Mouse (Mus musculus): Measurements from ENCODE around the gene Tspan9. TPM values are rescaled to one million over a fixed set of nuclear protein-coding genes. Genes with fewer than 3 reads are reported as not detected.

Gene Tspan9
- total and polyA plus RNA-seq, 2 experiments, result 23.2 to 40.0 TPM

GRCm38 (mm10) chr6:128093856-128094628, 49.4 kb downstream of the Tspan9 start:
- Histone ChIP-seq H3K4me3 (ENCODE audit: insufficient read depth, low read depth, low read length) (no peak overlapping the region), H3K27ac (replicated peaks; ENCODE audit: insufficient read depth, low read depth, low read length) (no peak overlapping the region), H3K4me1 (ENCODE audit: control insufficient read depth, insufficient read depth, low read length) (peaks cover 16% of the 10 kb centered on the region), H3K9ac (ENCODE audit: low read depth, low read length) (no peak overlapping the region), H3K36me3 (ENCODE audit: control insufficient read depth, insufficient read depth, low read length) (no peaks in the 10 kb centered on the region), H3K79me2 (ENCODE audit: control insufficient read depth, insufficient read depth, low read length) (peaks cover 28% of the 10 kb centered on the region), H3K27me3 (ENCODE audit: control insufficient read depth, insufficient read depth, low read length) (no peaks in the 10 kb centered on the region)
- WGBS, result 91% methylated on average over 15 of the region's 15 CpGs
- no peak for DNase-seq (ENCODE audit: extremely low read depth, low read depth, low spot score)
- TF ChIP-seq CTCF (IDR thresholded peaks at IDR 0.05; ENCODE audit: low read depth, low read length), result no peak
- TF ChIP-seq POLR2A (IDR thresholded peaks at IDR 0.05; ENCODE audit: extremely low read depth, insufficient read depth, low read length), result no peak

- DNase-seq (ENCODE audit: extremely low read depth, low read depth, low spot score), result peak; percentile 51
- 32% methylated on average over 5 of the region's 5 CpGs for WGBS
Observed at GRCm38 (mm10) chr6:128092621-128093020, 50.8 kb downstream of the Tspan9 start.

GRCm38 (mm10) chr6:128091833-128092166, 51.6 kb downstream of the Tspan9 start:
- no peak for TF ChIP-seq POLR2A (IDR thresholded peaks at IDR 0.05; ENCODE audit: extremely low read depth, insufficient read depth, low read length)
- 0 out of 2 replicates have a peak, but pooled peaks have one; percentile 1 for TF ChIP-seq CTCF (IDR thresholded peaks at IDR 0.05; ENCODE audit: low read depth, low read length)
- 63% methylated on average over 4 of the region's 4 CpGs for WGBS

More at GRCm38 (mm10) chr6:128092621-128093020, 50.8 kb downstream of the Tspan9 start:
- no peak for TF ChIP-seq CTCF (IDR thresholded peaks at IDR 0.05; ENCODE audit: low read depth, low read length)
- no peak for TF ChIP-seq POLR2A (IDR thresholded peaks at IDR 0.05; ENCODE audit: extremely low read depth, insufficient read depth, low read length)
- H3K4me1 ChIP-seq (ENCODE audit: control insufficient read depth, insufficient read depth, low read length), result peaks cover 16% of the 10 kb centered on the region
- no peak overlapping the region for H3K9ac ChIP-seq (ENCODE audit: low read depth, low read length)
- no peak overlapping the region for H3K27ac ChIP-seq (replicated peaks; ENCODE audit: insufficient read depth, low read depth, low read length)
- no peak overlapping the region for H3K4me3 ChIP-seq (ENCODE audit: insufficient read depth, low read depth, low read length)
- peaks cover 26% of the 10 kb centered on the region for H3K79me2 ChIP-seq (ENCODE audit: control insufficient read depth, insufficient read depth, low read length)
- H3K36me3 ChIP-seq (ENCODE audit: control insufficient read depth, insufficient read depth, low read length), result no peaks in the 10 kb centered on the region
- H3K27me3 ChIP-seq (ENCODE audit: control insufficient read depth, insufficient read depth, low read length), result no peaks in the 10 kb centered on the region

GRCm38 (mm10) chr6:128090985-128091832, 52.2 kb downstream of the Tspan9 start:
- Histone ChIP-seq H3K27ac (replicated peaks; ENCODE audit: insufficient read depth, low read depth, low read length) (no peak overlapping the region), H3K36me3 (ENCODE audit: control insufficient read depth, insufficient read depth, low read length) (no peaks in the 10 kb centered on the region), H3K4me3 (ENCODE audit: insufficient read depth, low read depth, low read length) (no peak overlapping the region), H3K4me1 (ENCODE audit: control insufficient read depth, insufficient read depth, low read length) (peaks cover 16% of the 10 kb centered on the region), H3K9ac (ENCODE audit: low read depth, low read length) (no peak overlapping the region), H3K79me2 (ENCODE audit: control insufficient read depth, insufficient read depth, low read length) (peaks cover 30% of the 10 kb centered on the region), H3K27me3 (ENCODE audit: control insufficient read depth, insufficient read depth, low read length) (no peaks in the 10 kb centered on the region)
- peak; percentile 37 for DNase-seq (ENCODE audit: extremely low read depth, low read depth, low spot score)
- 37% methylated on average over 6 of the region's 6 CpGs for WGBS
- TF ChIP-seq CTCF (IDR thresholded peaks at IDR 0.05; ENCODE audit: low read depth, low read length), result peak; percentile 81
- no peak for TF ChIP-seq POLR2A (IDR thresholded peaks at IDR 0.05; ENCODE audit: extremely low read depth, insufficient read depth, low read length)

More at GRCm38 (mm10) chr6:128091833-128092166, 51.6 kb downstream of the Tspan9 start:
- no peak overlapping the region for H3K27ac ChIP-seq (replicated peaks; ENCODE audit: insufficient read depth, low read depth, low read length)
- peaks cover 16% of the 10 kb centered on the region for H3K4me1 ChIP-seq (ENCODE audit: control insufficient read depth, insufficient read depth, low read length)
- peaks cover 31% of the 10 kb centered on the region for H3K79me2 ChIP-seq (ENCODE audit: control insufficient read depth, insufficient read depth, low read length)
- H3K27me3 ChIP-seq (ENCODE audit: control insufficient read depth, insufficient read depth, low read length), result no peaks in the 10 kb centered on the region
- no peaks in the 10 kb centered on the region for H3K36me3 ChIP-seq (ENCODE audit: control insufficient read depth, insufficient read depth, low read length)
- no peak for DNase-seq (ENCODE audit: extremely low read depth, low read depth, low spot score)
- H3K9ac ChIP-seq (ENCODE audit: low read depth, low read length), result no peak overlapping the region
- no peak overlapping the region for H3K4me3 ChIP-seq (ENCODE audit: insufficient read depth, low read depth, low read length)

GRCm38 (mm10) chr6:128089770-128090702, 53.4 kb downstream of the Tspan9 start:
- no peaks in the 10 kb centered on the region for H3K36me3 ChIP-seq (ENCODE audit: control insufficient read depth, insufficient read depth, low read length)
- H3K27me3 ChIP-seq (ENCODE audit: control insufficient read depth, insufficient read depth, low read length), result no peaks in the 10 kb centered on the region
- 82% methylated on average over 13 of the region's 13 CpGs for WGBS
- peaks cover 27% of the 10 kb centered on the region for H3K79me2 ChIP-seq (ENCODE audit: control insufficient read depth, insufficient read depth, low read length)
- no peak overlapping the region for H3K4me3 ChIP-seq (ENCODE audit: insufficient read depth, low read depth, low read length)
- H3K4me1 ChIP-seq (ENCODE audit: control insufficient read depth, insufficient read depth, low read length), result peaks cover 16% of the 10 kb centered on the region
- TF ChIP-seq CTCF (IDR thresholded peaks at IDR 0.05; ENCODE audit: low read depth, low read length) (no peak), POLR2A (IDR thresholded peaks at IDR 0.05; ENCODE audit: extremely low read depth, insufficient read depth, low read length) (no peak)
- H3K27ac ChIP-seq (replicated peaks; ENCODE audit: insufficient read depth, low read depth, low read length), result no peak overlapping the region
- no peak for DNase-seq (ENCODE audit: extremely low read depth, low read depth, low spot score)
- H3K9ac ChIP-seq (ENCODE audit: low read depth, low read length), result no peak overlapping the region
